Mouse (Mus musculus) midbrain, embryonic 14.5 days (tissue): ENCODE measurements at regions not wholly inside any gene's neighbourhood (a gene's known extent, or its start where the extent isn't known, plus 50 kb on each side); places are given as distances from the start of the nearest gene placed in this dataset.
A peak's percentile ranks its signal among the peaks of the same experiment; 100 is the strongest.
"Not testable (repeated sequence)": the region's sequence is repeated elsewhere in the genome, so short reads cannot be mapped to it uniquely, and the experiment has no call there.

ENCODE experiments used
- ATAC-seq: fragments of 200-750 bp; cut with Nextera tagmentation; 2 replicates; pipeline ENCODE4 v1.8.0; 2017; ENCODE audit warnings: moderate number of reproducible peaks, moderate library complexity; ENCODE audit not compliant: low FRiP score, low TSS enrichment
- DNase-seq: peaks from one replicate; pipeline ENCODE4 v3.0.0-alpha.2; 2015
- H3K27ac ChIP-seq: fragments of 300-500 bp; sonication (generic); replicated peaks from 2 replicates; pipeline ENCODE4 v1.5.1; 2014; ENCODE audit warnings: mild to moderate bottlenecking, low read depth, low read length, moderate library complexity
- H3K27me3 ChIP-seq: fragments of 300-500 bp; sonication (generic); 2 replicates; pipeline ENCODE4 v1.6.1; 2014; ENCODE audit warnings: low read length, control low read depth, mixed read lengths; ENCODE audit not compliant: control insufficient read depth, insufficient read depth
- H3K36me3 ChIP-seq: fragments of 300-500 bp; sonication (generic); 2 replicates; pipeline ENCODE4 v1.6.1; 2014; ENCODE audit warnings: low read length, control low read depth; ENCODE audit not compliant: control insufficient read depth, insufficient read depth
- H3K4me1 ChIP-seq: fragments of 300-500 bp; sonication (generic); 2 replicates; pipeline ENCODE4 v1.6.1; 2014; ENCODE audit warnings: mild to moderate bottlenecking, antibody characterized with exemption, low read length, control low read depth; ENCODE audit not compliant: control insufficient read depth, insufficient read depth
- H3K4me2 ChIP-seq: fragments of 300-500 bp; sonication (generic); 2 replicates; pipeline ENCODE4 v1.6.1; 2014; ENCODE audit warnings: mild to moderate bottlenecking, low read length, moderate library complexity
- H3K4me3 ChIP-seq: fragments of 300-500 bp; sonication (generic); replicated peaks from 2 replicates; pipeline ENCODE4 v1.5.1; 2014; ENCODE audit warnings: low read depth, low read length
- H3K9ac ChIP-seq: fragments of 300-500 bp; sonication (generic); replicated peaks from 2 replicates; pipeline ENCODE4 v1.6.1; 2014; ENCODE audit warnings: mild to moderate bottlenecking, low read length, moderate library complexity
- H3K9me3 ChIP-seq: fragments of 300-500 bp; sonication (generic); 2 replicates; pipeline ENCODE4 v1.6.1; 2016; ENCODE audit warnings: low read length, control low read depth, mixed read lengths; ENCODE audit not compliant: control insufficient read depth
- WGBS: fragments of 180-500 bp; shearing (Covaris S2); extraction: QIAGEN DNeasy Blood & Tissue Kit; methylation state at CpG from one replicate; pipeline ENCODE4 v1.1.7; 2014; 5-methylcytosine and 5-hydroxymethylcytosine counted together

DNA sequence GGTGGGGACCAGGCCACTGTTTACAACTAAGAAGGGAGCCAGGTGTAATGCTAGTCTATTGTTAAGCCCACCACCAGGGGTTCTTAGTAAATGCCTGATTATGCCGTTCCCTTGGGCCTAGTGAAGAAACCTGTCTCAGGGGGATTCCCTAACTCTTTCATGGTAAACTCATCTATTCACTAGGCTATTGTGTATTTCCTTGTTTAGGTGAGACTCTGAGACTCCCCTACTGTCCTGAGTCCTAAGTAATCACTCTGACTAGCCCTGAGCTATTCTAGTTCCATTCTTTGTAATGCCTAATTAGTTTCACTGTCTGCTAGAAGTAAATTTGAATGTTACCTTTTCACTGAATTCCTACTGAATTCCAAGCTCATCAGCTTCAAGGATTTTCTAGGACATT is 545.3 kb upstream of the Gje1 start:
- H3K36me3 ChIP-seq, H3K27ac ChIP-seq, H3K4me2 ChIP-seq, H3K9ac ChIP-seq, H3K27me3 ChIP-seq, DNase-seq, H3K9me3 ChIP-seq, H3K4me1 ChIP-seq, H3K4me3 ChIP-seq, ATAC-seq: not testable (repeated sequence)
- WGBS = 56% methylated on average over 1 of the region's 1 CpGs

GRCm38 (mm10) chr10:15262282-15262681 is 544.3 kb upstream of the Gje1 start:
- H3K4me1 ChIP-seq, H3K9ac ChIP-seq, H3K4me3 ChIP-seq, H3K9me3 ChIP-seq, H3K27ac ChIP-seq, ATAC-seq, H3K4me2 ChIP-seq, H3K36me3 ChIP-seq, H3K27me3 ChIP-seq, DNase-seq: not testable (repeated sequence)
- WGBS = 92% methylated on average over 7 of the region's 7 CpGs

GRCm38 (mm10) chr10:15249402-15250086 is 531.5 kb upstream of the Gje1 start:
- Histone ChIP-seq H3K27me3 (no peaks in the 10 kb centered on the region), H3K4me3 (no peak overlapping the region), H3K4me2 (no peak overlapping the region), H3K9ac (no peak overlapping the region), H3K9me3 (no peaks in the 10 kb centered on the region), H3K27ac (no peak overlapping the region), H3K36me3 (no peaks in the 10 kb centered on the region), H3K4me1 (no peaks in the 10 kb centered on the region)
- ATAC-seq = no peak
- WGBS = 83% methylated on average over 2 of the region's 2 CpGs
- DNase-seq = peak; percentile 21

- H3K9ac ChIP-seq = no peak overlapping the region
- no peak overlapping the region for H3K4me3 ChIP-seq
- H3K4me1 ChIP-seq = no peaks in the 10 kb centered on the region
- no peaks in the 10 kb centered on the region for H3K27me3 ChIP-seq
- WGBS = 93% methylated on average over 3 of the region's 3 CpGs
- no peak overlapping the region for H3K27ac ChIP-seq
- no peaks in the 10 kb centered on the region for H3K9me3 ChIP-seq
- H3K36me3 ChIP-seq = no peaks in the 10 kb centered on the region
- ATAC-seq (no peak), DNase-seq (no peak)
- H3K4me2 ChIP-seq = no peak overlapping the region
Measured at GRCm38 (mm10) chr10:15248899-15249298, 530.9 kb upstream of the Gje1 start.

GRCm38 (mm10) chr10:15244376-15245262 is 526.6 kb upstream of the Gje1 start:
- Histone ChIP-seq H3K9ac (no peak overlapping the region), H3K27ac (no peak overlapping the region), H3K4me2 (no peak overlapping the region), H3K4me3 (no peak overlapping the region), H3K27me3 (no peaks in the 10 kb centered on the region), H3K36me3 (no peaks in the 10 kb centered on the region), H3K4me1 (no peaks in the 10 kb centered on the region), H3K9me3 (no peaks in the 10 kb centered on the region)
- 78% methylated on average over 6 of the region's 6 CpGs for WGBS
- DNase-seq (no peak), ATAC-seq (no peak)

- 70% methylated on average over 2 of the region's 2 CpGs for WGBS
Measured at GRCm38 (mm10) chr10:15243460-15243859, 525.4 kb upstream of the Gje1 start.

GRCm38 (mm10) chr10:15218883-15219282 is 500.9 kb upstream of the Gje1 start:
- Histone ChIP-seq H3K4me2 (no peak overlapping the region), H3K27ac (no peak overlapping the region), H3K4me3 (no peak overlapping the region), H3K36me3 (no peaks in the 10 kb centered on the region), H3K9me3 (no peaks in the 10 kb centered on the region), H3K9ac (no peak overlapping the region), H3K4me1 (no peaks in the 10 kb centered on the region), H3K27me3 (no peaks in the 10 kb centered on the region)
- WGBS = 86% methylated on average over 3 of the region's 3 CpGs
- ATAC-seq = no peak
- no peak for DNase-seq

More at GRCm38 (mm10) chr10:15243460-15243859, 525.4 kb upstream of the Gje1 start:
- no peaks in the 10 kb centered on the region for H3K36me3 ChIP-seq
- H3K4me2 ChIP-seq = no peak overlapping the region
- H3K9me3 ChIP-seq = no peaks in the 10 kb centered on the region
- H3K4me3 ChIP-seq = no peak overlapping the region
- H3K27ac ChIP-seq = no peak overlapping the region
- H3K27me3 ChIP-seq = no peaks in the 10 kb centered on the region
- ATAC-seq (no peak), DNase-seq (no peak)
- no peaks in the 10 kb centered on the region for H3K4me1 ChIP-seq
- no peak overlapping the region for H3K9ac ChIP-seq

GRCm38 (mm10) chr10:15179585-15179984 is 461.6 kb upstream of the Gje1 start:
- H3K36me3 ChIP-seq = no peaks in the 10 kb centered on the region
- H3K4me3 ChIP-seq = no peak overlapping the region
- DNase-seq = no peak
- no peaks in the 10 kb centered on the region for H3K27me3 ChIP-seq
- H3K27ac ChIP-seq = no peak overlapping the region
- no peak overlapping the region for H3K9ac ChIP-seq
- no peaks in the 10 kb centered on the region for H3K4me1 ChIP-seq
- no peak for ATAC-seq
- no peak overlapping the region for H3K4me2 ChIP-seq
- H3K9me3 ChIP-seq = no peaks in the 10 kb centered on the region
- 95% methylated on average over 6 of the region's 6 CpGs for WGBS

- ATAC-seq (no peak), DNase-seq (peak; percentile 40)
- H3K9me3 ChIP-seq = no peaks in the 10 kb centered on the region
- H3K36me3 ChIP-seq = no peaks in the 10 kb centered on the region
- H3K27ac ChIP-seq = no peak overlapping the region
- no peak overlapping the region for H3K4me3 ChIP-seq
- no peaks in the 10 kb centered on the region for H3K4me1 ChIP-seq
- H3K27me3 ChIP-seq = no peaks in the 10 kb centered on the region
- 57% methylated on average over 1 of the region's 1 CpGs for WGBS
- no peak overlapping the region for H3K4me2 ChIP-seq
- H3K9ac ChIP-seq = no peak overlapping the region
Measured at GRCm38 (mm10) chr10:15174421-15174820, 456.4 kb upstream of the Gje1 start.
